Mouse (Mus musculus) forelimb bud, embryonic 11.5 days (tissue): Measurements from ENCODE around the gene Pitpnm2.

ENCODE experiments used
- DNase-seq: peaks from one replicate; pipeline ENCODE4 v3.0.0-alpha.2; 2012; ENCODE audit warnings: low read depth, low spot score

Pitpnm2 gene

DNA sequence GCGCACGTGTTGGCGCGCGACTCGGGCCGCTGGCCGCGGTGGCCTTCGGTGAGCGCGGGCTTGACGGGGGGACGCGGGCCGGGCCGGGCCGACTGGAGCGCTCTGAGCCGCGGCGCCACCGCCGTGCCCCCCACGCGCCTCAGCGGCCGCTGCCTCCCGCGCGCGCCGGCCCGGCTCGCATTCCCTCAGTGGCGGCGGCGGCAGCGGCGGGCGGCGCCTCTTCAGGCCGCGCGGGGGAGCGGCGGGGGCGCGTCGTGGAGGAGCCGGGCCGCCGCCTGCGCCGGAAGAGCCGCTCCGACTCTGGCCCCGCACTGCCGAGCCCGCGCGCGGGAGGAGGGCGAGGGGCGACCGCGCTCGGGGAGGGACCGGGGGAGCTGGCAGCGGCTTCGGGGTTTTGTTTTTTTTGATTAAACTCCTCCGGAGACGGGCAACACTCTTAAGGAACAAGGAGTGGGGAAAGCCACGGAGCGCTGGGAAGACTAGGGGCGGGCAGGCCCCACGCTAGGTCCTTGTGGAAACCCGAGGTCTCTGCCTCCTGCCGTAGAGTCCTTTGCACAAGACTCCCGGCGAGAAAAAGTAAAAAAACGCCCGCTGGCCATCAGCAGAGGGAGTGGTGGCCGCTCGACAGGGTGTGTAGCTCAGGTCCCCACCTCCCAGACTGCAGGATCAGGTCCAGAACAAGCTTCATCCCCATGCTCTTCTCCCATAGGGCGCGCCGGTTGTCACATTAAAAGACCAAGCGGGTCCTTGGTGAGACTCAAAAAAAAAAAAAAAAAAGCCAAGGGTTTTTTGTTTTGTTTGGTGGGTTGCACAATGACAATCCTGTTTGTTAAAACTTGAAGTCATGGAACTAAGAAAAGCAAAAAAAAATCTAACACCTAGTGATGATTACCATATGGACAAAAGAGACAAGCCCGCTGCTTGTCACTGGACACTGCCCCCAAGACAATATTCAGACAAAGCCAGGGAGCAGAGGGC lies at the start of gene Pitpnm2:
Pitpnm2 (minus strand) TSS at position 147 of the 978 bp plus-strand sequence.
- peak; percentile 25 for DNase-seq

DNA sequence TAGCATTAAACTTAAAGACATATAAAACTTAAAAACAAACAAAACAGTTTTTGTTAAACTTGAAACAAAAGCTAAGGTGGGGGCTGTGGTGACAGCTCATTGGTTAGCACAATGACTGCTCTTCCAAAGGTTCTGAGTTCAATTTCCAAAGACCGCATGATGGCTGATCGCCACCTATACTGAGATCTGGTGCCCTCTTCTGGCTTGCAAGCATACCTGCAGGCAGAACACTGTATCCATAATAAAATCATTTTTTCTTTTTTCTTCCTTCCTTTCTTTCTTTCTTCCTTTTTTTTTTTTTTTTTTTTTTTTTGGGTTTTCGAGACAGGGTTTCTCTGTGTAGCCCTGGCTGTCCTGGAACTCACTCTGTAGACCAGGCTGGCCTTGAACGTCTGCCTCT lies 49.7 kb upstream of the Pitpnm2 start:
- peak; percentile 27 for DNase-seq

DNA sequence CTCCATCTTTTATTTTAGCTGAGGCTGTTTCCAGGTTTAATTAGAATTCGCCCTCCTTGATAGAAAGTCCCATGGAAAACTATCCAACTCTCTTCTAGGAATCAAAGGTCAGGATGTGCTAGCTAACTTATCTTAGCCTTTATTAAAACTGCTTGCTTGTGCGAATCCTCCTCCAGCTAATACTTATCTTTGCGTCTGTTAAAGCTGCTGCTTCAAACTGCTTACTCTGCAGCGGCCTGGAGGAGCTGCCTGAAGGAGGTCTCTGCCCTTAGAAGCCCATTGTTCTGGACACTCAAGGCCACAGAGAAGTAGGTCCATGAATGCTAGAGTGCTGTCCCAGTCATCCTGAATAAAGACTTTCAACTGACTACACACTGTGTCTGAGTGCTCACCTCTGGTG lies 46.9 kb upstream of the Pitpnm2 start:
- DNase-seq: no peak

DNA sequence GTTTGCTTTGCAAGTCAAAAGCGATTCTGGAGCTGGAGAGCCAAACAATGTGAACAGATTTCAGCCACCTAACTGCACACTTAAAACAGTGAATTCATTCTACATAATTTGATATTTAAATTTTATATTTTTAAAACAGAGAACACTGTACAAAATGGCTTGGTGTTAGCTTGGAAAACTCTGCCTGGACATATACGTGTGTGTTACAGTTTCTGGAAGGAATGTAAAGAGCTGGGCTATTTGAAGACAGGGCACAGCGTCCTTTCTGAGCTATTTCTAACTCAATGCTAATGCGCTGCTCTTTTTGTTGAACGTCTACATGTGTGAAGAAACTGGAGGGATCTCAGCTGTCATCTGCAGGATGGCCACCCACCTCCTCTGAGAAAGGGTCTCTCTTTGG lies 44.4 kb upstream of the Pitpnm2 start:
- no peak for DNase-seq

DNA sequence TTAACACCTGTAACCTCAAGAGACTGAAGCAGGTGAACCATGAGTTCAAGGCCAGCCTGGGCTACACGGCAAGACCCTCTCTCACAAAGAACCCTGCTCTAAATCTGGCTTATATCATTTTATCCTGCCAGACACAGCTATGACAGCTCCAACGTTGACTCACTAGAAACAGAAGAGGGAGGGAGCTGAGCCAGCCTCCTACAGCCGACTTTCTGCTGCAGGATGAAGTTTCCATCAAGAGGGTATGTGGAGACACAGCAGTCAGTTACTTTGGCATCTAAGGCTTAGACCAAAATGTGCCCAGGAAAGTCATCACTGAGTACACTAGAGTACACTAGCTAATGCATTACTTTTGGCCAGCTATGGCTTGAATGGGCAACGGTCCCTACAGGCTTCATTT lies 40.7 kb upstream of the Pitpnm2 start:
- DNase-seq: no peak

- no peak for DNase-seq
These were observed 38.2 kb upstream of the Pitpnm2 start for GRCm38 (mm10) chr5:124287616-124288247.

- no peak for DNase-seq
These were observed 34.8 kb upstream of the Pitpnm2 start for GRCm38 (mm10) chr5:124284330-124284729.

DNA sequence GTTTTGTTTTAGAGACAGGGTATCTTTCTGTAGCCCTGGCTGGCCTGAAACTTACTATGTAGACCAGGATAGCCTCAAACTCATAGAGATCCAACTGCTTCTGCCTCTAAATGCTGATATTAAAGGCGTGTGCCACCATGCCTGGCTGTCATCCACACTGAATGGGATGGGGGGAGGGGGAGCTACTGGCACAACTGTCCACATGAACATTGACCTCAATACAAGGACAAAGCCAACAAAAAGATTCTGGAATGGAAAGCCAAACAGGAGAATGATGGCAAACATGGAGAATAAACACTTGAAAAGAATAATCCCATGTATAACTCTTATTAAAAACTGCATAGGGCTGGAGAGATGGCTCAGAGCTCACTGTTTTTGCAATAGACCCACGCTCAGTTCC lies 33.3 kb upstream of the Pitpnm2 start:
- DNase-seq: no peak

- DNase-seq: no peak
These were observed 20.7 kb upstream of the Pitpnm2 start for GRCm38 (mm10) chr5:124270226-124270625.

GRCm38 (mm10) chr5:124269661-124270060 lies 20.1 kb upstream of the Pitpnm2 start:
- DNase-seq: no peak

- DNase-seq: no peak
These were observed 18.1 kb upstream of the Pitpnm2 start for GRCm38 (mm10) chr5:124267652-124268051.

DNA sequence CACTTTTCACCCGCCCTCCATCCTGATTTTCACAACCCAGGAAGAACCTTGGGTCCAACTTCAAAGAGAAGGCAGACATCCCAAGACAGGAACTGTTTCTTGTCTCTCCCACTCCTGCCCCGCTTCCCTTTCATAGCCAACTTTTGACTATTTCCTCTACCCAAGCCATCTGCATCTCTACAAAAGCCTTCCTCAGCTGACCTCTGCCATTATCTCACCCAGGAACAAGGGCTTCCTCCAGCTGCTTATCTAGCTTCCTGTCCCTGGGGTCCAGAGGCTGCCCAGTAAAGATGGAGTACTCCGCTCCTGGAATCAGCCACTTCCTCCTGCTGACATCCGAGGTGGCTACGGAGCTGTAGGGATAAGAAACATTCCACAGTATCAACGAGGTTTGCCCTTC lies 17.3 kb upstream of the Pitpnm2 start:
- DNase-seq: no peak

DNA sequence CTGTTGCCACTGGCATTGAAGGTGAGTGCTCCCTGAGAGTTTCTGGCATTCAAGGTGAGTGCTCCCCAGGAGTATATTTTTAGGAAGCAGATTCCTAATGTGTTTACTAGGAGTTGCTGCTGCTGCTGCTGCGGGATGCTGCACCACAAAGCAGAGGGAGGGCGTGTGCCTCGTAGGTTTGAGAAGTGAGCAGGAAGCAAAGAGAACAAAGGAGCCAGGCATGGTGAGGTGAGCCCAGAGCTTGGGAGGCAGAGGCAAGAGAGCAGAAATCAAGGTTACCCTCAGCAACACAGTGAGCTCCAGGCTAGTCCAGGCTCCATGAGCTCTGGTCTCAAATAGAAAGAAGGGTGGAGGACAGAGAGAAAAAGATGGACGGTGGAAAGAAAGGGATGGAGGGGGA lies 13.7 kb upstream of the Pitpnm2 start:
- no peak for DNase-seq

GRCm38 (mm10) chr5:124262090-124262489 lies 12.5 kb upstream of the Pitpnm2 start:
- DNase-seq: no peak

DNA sequence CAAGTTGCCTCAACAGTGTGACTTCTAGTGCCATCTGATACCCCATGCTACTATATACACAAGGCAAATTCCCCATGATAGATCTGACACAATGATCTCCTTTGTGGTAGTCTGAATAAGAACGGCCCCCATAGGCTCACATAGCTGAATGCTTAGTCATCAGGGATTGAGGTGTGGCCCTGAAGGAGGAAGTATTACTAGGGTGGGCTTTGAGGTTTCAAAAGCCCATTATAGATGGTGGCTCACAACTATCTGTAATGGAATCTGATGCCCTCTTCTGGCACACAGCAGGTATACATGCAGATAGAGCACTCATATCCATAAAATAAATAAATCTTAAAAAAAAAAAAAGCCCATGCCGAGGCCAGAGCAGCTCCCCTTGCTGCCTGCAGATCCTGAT lies 9.6 kb upstream of the Pitpnm2 start:
- DNase-seq: no peak

DNA sequence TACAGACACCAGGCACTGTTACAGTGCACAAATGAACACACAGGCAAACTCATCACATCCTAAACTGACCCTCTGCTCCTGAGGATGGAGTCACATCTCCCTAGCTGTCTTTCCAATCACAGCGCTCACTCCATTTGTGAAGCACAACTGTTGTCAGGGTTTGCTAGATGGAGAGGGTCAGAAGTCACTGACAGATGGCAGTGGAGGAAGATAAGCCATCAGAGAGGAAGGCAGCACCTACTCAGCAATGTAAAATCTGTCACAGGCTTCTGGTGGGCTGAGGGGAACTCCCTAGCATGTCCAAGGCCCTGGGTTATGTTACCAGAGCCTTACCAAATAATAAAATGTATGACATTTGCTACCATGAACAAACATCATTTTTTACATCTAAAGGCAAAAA lies 8.5 kb upstream of the Pitpnm2 start:
- no peak for DNase-seq

DNA sequence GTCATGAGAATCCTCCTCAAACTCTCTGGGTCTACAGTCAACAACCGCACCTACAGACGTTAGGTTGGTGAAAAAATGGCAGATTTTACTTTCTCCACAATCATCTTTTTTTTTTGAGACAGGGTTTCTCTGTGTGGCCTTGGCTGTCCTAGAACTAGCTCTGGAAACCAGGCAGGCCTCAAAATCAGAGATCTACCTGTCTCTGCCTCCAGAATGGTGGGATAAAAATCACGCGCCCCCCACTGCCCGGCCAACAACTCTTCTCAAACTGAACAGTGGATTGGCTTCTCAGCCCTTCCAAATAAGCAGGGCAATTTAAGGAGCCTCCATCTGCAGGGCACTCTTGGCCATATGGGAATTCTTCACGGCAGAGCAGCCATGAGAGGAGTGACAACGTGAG lies 5.6 kb upstream of the Pitpnm2 start:
- no peak for DNase-seq

GRCm38 (mm10) chr5:124253555-124253954 lies 4.0 kb upstream of the Pitpnm2 start:
- DNase-seq: no peak

DNA sequence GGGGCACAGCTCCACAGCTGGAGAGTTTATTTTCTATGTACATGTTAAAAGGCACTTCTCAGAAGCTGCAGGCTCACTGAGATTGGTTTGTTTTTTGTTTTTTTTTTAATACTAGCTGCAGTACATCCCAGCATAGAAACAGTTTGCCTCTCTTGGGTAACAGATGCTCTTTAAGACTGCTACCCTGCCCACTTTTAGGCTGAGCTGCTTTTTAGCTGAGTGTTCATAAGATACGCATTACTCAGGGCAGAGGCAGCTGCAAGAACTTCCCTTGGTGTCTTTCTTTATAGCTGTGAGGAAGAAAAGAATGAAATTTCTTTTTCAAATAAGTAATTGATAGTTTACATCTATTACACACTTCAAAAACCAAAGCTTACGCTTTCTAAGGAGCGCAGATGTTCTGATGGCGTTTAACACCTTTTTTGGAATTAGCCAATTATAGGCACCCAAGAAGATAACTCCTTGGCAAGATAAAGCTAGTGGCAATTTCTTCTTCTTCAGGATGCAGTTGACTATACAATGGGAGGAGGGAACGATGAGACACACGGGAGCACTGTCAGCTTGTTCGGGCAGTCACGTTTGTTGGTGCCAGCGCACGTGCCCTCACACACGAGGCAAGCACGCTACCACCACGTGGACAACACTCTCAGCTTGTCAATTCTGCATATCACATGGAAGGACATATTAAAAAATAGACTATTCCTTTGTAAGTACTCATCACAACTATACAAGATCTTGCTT lies 3.2 kb upstream of the Pitpnm2 start:
- DNase-seq: no peak

GRCm38 (mm10) chr5:124251070-124251469 lies 1.5 kb upstream of the Pitpnm2 start:
- no peak for DNase-seq

GRCm38 (mm10) chr5:124248845-124249613 lies 531 bp downstream of the Pitpnm2 start:
- DNase-seq: no peak
